20 mouse cellular contexts compared by ENCODE assay signal in genomic region chr13:58480928-58481598, GRCm38 (mm10).
DNase-seq lines count a peak whose midpoint lies in the region; ATAC-seq and TF ChIP-seq lines count a peak whose summit lies in the region.
"Had no signal": no experiment of that assay in that cellular context is flagged by ENCODE, and none has a peak within 500 bp of the region (broad histone marks: within the 10 kb centered on the region; RNA-seq: fewer than 3 reads in every experiment).

No protein-coding gene starts in this region.

- TF ChIP-seq CTCF in layer of hippocampus, adult 2 months (conservative IDR thresholded peaks at IDR 0.05), result no peak
- TF ChIP-seq CTCF in CH12.LX (conservative IDR thresholded peaks at IDR 0.05 in 1 of 2, IDR thresholded peaks at IDR 0.05 in 1 of 2; ENCODE audit: low read depth in 2 of 2, low read length in 2 of 2), result no peak

- H3K36me3 ChIP-seq in CH12.LX (replicated peaks in 1 of 2; ENCODE audit: control insufficient read depth in 1 of 2, insufficient read depth in 1 of 2, low read length in 1 of 2), result no peaks in the 10 kb centered on the region
- H3K36me3 ChIP-seq: embryonic facial prominence, embryonic 10.5 days; limb, embryonic 12.5 days; lung, embryonic 15.5 days had no signal

- in situ Hi-C loops in CH12.LX (cut with MboI; ENCODE audit: low pct_ligation_motif_present, low pct_unique_long_range_greater_than_20kb, low sequenced_read_pairs), result no loop called here

- no peak for TF ChIP-seq POLR2A in CH12.LX (IDR thresholded peaks at IDR 0.05; ENCODE audit: low read depth, low read length)

- no peak for DNase-seq in layer of hippocampus, adult 2 months (ENCODE audit: low spot score in 2 of 2)
- DNase-seq in layer of hippocampus, adult 11-12 months (ENCODE audit: low spot score), result no peak
- peak; percentile 18 for DNase-seq in CH12.LX (ENCODE audit: extremely low read depth)
- no peak for DNase-seq in thymus, postnatal 25 days
- DNase-seq in heart, postnatal 14 days, result no peak
- DNase-seq: cerebellum, postnatal 14 days; gastrocnemius, postnatal 25 days; kidney, adult 18-20 months; kidney, postnatal 25 days; layer of hippocampus, postnatal 36 days; right cerebral cortex, postnatal 14 days; thymus, postnatal 4 days had no signal

- H3K4me3 ChIP-seq in layer of hippocampus, adult 2 months, result no peak overlapping the region
- no peak overlapping the region for H3K4me3 ChIP-seq in CH12.LX (replicated peaks in 1 of 3; ENCODE audit: low read depth in 2 of 3, low read length in 2 of 3, poor library complexity in 1 of 3)
- H3K4me3 ChIP-seq: embryonic facial prominence, embryonic 10.5 days; erythroblast, embryonic 14.5 days; limb, embryonic 12.5 days; lung, embryonic 15.5 days had no signal

- dilution Hi-C loops in CH12.LX (cut with MboI; ENCODE audit: extremely low pct_ligation_motif_present, extremely low pct_unique_long_range_greater_than_20kb, low sequenced_read_pairs), result no loop called here

- 0 out of 2 replicates have a peak overlapping the region, but pooled peaks have one; percentile 6 for H3K4me2 ChIP-seq in CH12.LX (ENCODE audit: insufficient read depth, low read depth, poor library complexity, severe bottlenecking)
- H3K4me2 ChIP-seq: limb, embryonic 12.5 days; lung, embryonic 15.5 days; midbrain, embryonic 11.5 days had no signal

- TF ChIP-seq EP300 in CH12.LX (IDR thresholded peaks at IDR 0.05; ENCODE audit: low read length), result peak; percentile 13; the same call in 1 of the 2 replicates

- peak overlapping the region; percentile 43; the same call in 1 of the 2 replicates for H3K27ac ChIP-seq in layer of hippocampus, adult 2 months
- H3K27ac ChIP-seq in CH12.LX (ENCODE audit: insufficient read depth, low read depth), result no peak overlapping the region
- H3K27ac ChIP-seq: embryonic facial prominence, embryonic 10.5 days; limb, embryonic 12.5 days; lung, embryonic 15.5 days had no signal

- no peaks in the 10 kb centered on the region for H3K9me3 ChIP-seq in CH12.LX (replicated peaks; ENCODE audit: low read length)
- H3K9me3 ChIP-seq: embryonic facial prominence, embryonic 10.5 days; limb, embryonic 12.5 days; lung, embryonic 15.5 days had no signal

- no peak overlapping the region for H3K9ac ChIP-seq in CH12.LX (ENCODE audit: insufficient read depth, low read depth)
- H3K9ac ChIP-seq: limb, embryonic 12.5 days; lung, embryonic 15.5 days had no signal

- intact Hi-C loops in heart, postnatal 14 days (cut with DNase I), result no loop called here

- TF ChIP-seq RAD21 in CH12.LX (IDR thresholded peaks at IDR 0.05; ENCODE audit: low read depth, low read length), result no peak

- H3K27me3 ChIP-seq in CH12.LX (replicated peaks), result peaks cover 3% of the 10 kb centered on the region
- H3K27me3 ChIP-seq: limb, embryonic 12.5 days; lung, embryonic 15.5 days had no signal

- ATAC-seq in common myeloid progenitor, adult 5-6 weeks (replicated peaks; ENCODE audit: low read depth, poor library complexity, severe bottlenecking), result peak; percentile 71
- ATAC-seq in megakaryocyte-erythroid progenitor cell, adult 5-6 weeks (replicated peaks; ENCODE audit: low FRiP score, low TSS enrichment, poor library complexity, severe bottlenecking), result peak; percentile 72
- ATAC-seq: CD4-positive, CD25-positive, alpha-beta regulatory T cell, adult 4 months had no signal

- H3K79me2 ChIP-seq in CH12.LX (replicated peaks; ENCODE audit: control insufficient read depth, extremely low read depth, insufficient read depth, poor library complexity, severe bottlenecking), result no peaks in the 10 kb centered on the region

- H3K4me1 ChIP-seq in CH12.LX (ENCODE audit: control insufficient read depth in 1 of 2, insufficient read depth in 2 of 2), result peaks cover 0 to 4% of the 10 kb centered on the region in 2 experiments; a peak in 1 of 4 replicates
- H3K4me1 ChIP-seq: limb, embryonic 12.5 days; lung, embryonic 15.5 days had no signal

TF ChIP-seq in CH12.LX, 34 proteins besides CTCF, POLR2A, EP300 and RAD21:
- TF ChIP-seq BHLHE40 (IDR thresholded peaks at IDR 0.05; ENCODE audit: low read depth, low read length), result 0 out of 2 replicates have a peak, but pooled peaks have one; percentile 21
- no peak for TF ChIP-seq NELFE (IDR thresholded peaks at IDR 0.05; ENCODE audit: low read depth, low read length)
- TF ChIP-seq ETS1 (conservative IDR thresholded peaks at IDR 0.05; ENCODE audit: low read depth, low read length), result no peak
- TF ChIP-seq NRF1 (IDR thresholded peaks at IDR 0.05; ENCODE audit: low read depth, low read length), result no peak
TF ChIP-seq in CH12.LX: peak in this region for 1.
